Mouse (Mus musculus): ENCODE measurements around the gene Eif2s1. TPM values are rescaled to one million over a fixed set of nuclear protein-coding genes. Genes with fewer than 3 reads are reported as not detected.
A peak's percentile ranks its signal among the peaks of the same experiment; 100 is the strongest.

Eif2s1 gene
- polyA plus RNA-seq, 1 experiment from 2014 or later, result 143 TPM

GRCm38 (mm10) chr12:78908081-78908605 is 46.5 kb downstream of the Eif2s1 start:
- no peak overlapping the region for H3K4me3 ChIP-seq (ENCODE audit: low read length)
- H3K27ac ChIP-seq (ENCODE audit: low read depth, low read length), result no peak overlapping the region
- 82% methylated on average over 6 of the region's 6 CpGs for WGBS
- no peaks in the 10 kb centered on the region for H3K9me3 ChIP-seq (ENCODE audit: control insufficient read depth, low read length)
- H3K27me3 ChIP-seq (replicated peaks; ENCODE audit: control insufficient read depth, insufficient read depth, low read length), result peaks cover 22% of the 10 kb centered on the region
- H3K4me1 ChIP-seq (ENCODE audit: control insufficient read depth, insufficient read depth, low read depth, low read length), result peaks cover 9% of the 10 kb centered on the region
- H3K4me2 ChIP-seq (ENCODE audit: low read length), result no peak overlapping the region
- ATAC-seq, result no peak
- H3K36me3 ChIP-seq (ENCODE audit: control insufficient read depth, insufficient read depth, low read length), result no peaks in the 10 kb centered on the region
- H3K9ac ChIP-seq (ENCODE audit: low read depth, low read length), result no peak overlapping the region

- no peak overlapping the region for H3K27ac ChIP-seq (ENCODE audit: low read depth, low read length)
- peak overlapping the region; percentile 60 for H3K4me2 ChIP-seq (ENCODE audit: low read length)
- no peaks in the 10 kb centered on the region for H3K9me3 ChIP-seq (ENCODE audit: control insufficient read depth, low read length)
- H3K36me3 ChIP-seq (ENCODE audit: control insufficient read depth, insufficient read depth, low read length), result no peaks in the 10 kb centered on the region
- no peak overlapping the region for H3K9ac ChIP-seq (ENCODE audit: low read depth, low read length)
- no peak overlapping the region for H3K4me3 ChIP-seq (ENCODE audit: low read length)
- peaks cover 9% of the 10 kb centered on the region for H3K4me1 ChIP-seq (ENCODE audit: control insufficient read depth, insufficient read depth, low read depth, low read length)
- no peak for ATAC-seq
- H3K27me3 ChIP-seq (replicated peaks; ENCODE audit: control insufficient read depth, insufficient read depth, low read length), result peaks cover 22% of the 10 kb centered on the region
- 14% methylated on average over 16 of the region's 16 CpGs for WGBS
Measured at GRCm38 (mm10) chr12:78910684-78911461, 49.3 kb downstream of the Eif2s1 start.

GRCm38 (mm10) chr12:78911707-78912417 is 50.2 kb downstream of the Eif2s1 start:
- ATAC-seq, result 0 out of 2 replicates have a peak, but pooled peaks have one; percentile 42
- Histone ChIP-seq H3K4me3 (ENCODE audit: low read length) (peak overlapping the region; percentile 31), H3K9me3 (ENCODE audit: control insufficient read depth, low read length) (no peaks in the 10 kb centered on the region), H3K27me3 (replicated peaks; ENCODE audit: control insufficient read depth, insufficient read depth, low read length) (peaks cover 22% of the 10 kb centered on the region), H3K27ac (ENCODE audit: low read depth, low read length) (no peak overlapping the region), H3K9ac (ENCODE audit: low read depth, low read length) (no peak overlapping the region), H3K4me1 (ENCODE audit: control insufficient read depth, insufficient read depth, low read depth, low read length) (peaks cover 9% of the 10 kb centered on the region), H3K36me3 (ENCODE audit: control insufficient read depth, insufficient read depth, low read length) (no peaks in the 10 kb centered on the region), H3K4me2 (ENCODE audit: low read length) (peak overlapping the region; percentile 60)
- under 1% methylated on average over 37 of the region's 37 CpGs for WGBS

- H3K9me3 ChIP-seq (ENCODE audit: control insufficient read depth, low read length), result no peaks in the 10 kb centered on the region
- H3K9ac ChIP-seq (ENCODE audit: low read depth, low read length), result no peak overlapping the region
- no peak overlapping the region for H3K4me3 ChIP-seq (ENCODE audit: low read length)
- peaks cover 15% of the 10 kb centered on the region for H3K4me1 ChIP-seq (ENCODE audit: control insufficient read depth, insufficient read depth, low read depth, low read length)
- peaks cover 19% of the 10 kb centered on the region for H3K27me3 ChIP-seq (replicated peaks; ENCODE audit: control insufficient read depth, insufficient read depth, low read length)
- 89% methylated on average over 4 of the region's 4 CpGs for WGBS
- no peak overlapping the region for H3K27ac ChIP-seq (ENCODE audit: low read depth, low read length)
- no peak overlapping the region for H3K4me2 ChIP-seq (ENCODE audit: low read length)
- no peak for ATAC-seq
- no peaks in the 10 kb centered on the region for H3K36me3 ChIP-seq (ENCODE audit: control insufficient read depth, insufficient read depth, low read length)
Measured at GRCm38 (mm10) chr12:78914458-78914857, 52.8 kb downstream of the Eif2s1 start.

- Histone ChIP-seq H3K9me3 (ENCODE audit: control insufficient read depth, low read length) (no peaks in the 10 kb centered on the region), H3K4me2 (ENCODE audit: low read length) (no peak overlapping the region), H3K27ac (ENCODE audit: low read depth, low read length) (no peak overlapping the region), H3K27me3 (replicated peaks; ENCODE audit: control insufficient read depth, insufficient read depth, low read length) (peaks cover 11% of the 10 kb centered on the region), H3K4me1 (ENCODE audit: control insufficient read depth, insufficient read depth, low read depth, low read length) (peaks cover 15% of the 10 kb centered on the region), H3K9ac (ENCODE audit: low read depth, low read length) (no peak overlapping the region), H3K4me3 (ENCODE audit: low read length) (no peak overlapping the region), H3K36me3 (ENCODE audit: control insufficient read depth, insufficient read depth, low read length) (no peaks in the 10 kb centered on the region)
- WGBS, result 77% methylated on average over 3 of the region's 3 CpGs
- no peak for ATAC-seq
Measured at GRCm38 (mm10) chr12:78915561-78915960, 53.9 kb downstream of the Eif2s1 start.

GRCm38 (mm10) chr12:78916278-78916677 is 54.7 kb downstream of the Eif2s1 start:
- Histone ChIP-seq H3K4me2 (ENCODE audit: low read length) (no peak overlapping the region), H3K27ac (ENCODE audit: low read depth, low read length) (no peak overlapping the region), H3K9ac (ENCODE audit: low read depth, low read length) (no peak overlapping the region), H3K9me3 (ENCODE audit: control insufficient read depth, low read length) (no peaks in the 10 kb centered on the region), H3K36me3 (ENCODE audit: control insufficient read depth, insufficient read depth, low read length) (no peaks in the 10 kb centered on the region), H3K4me1 (ENCODE audit: control insufficient read depth, insufficient read depth, low read depth, low read length) (peaks cover 11% of the 10 kb centered on the region), H3K27me3 (replicated peaks; ENCODE audit: control insufficient read depth, insufficient read depth, low read length) (peaks cover 9% of the 10 kb centered on the region), H3K4me3 (ENCODE audit: low read length) (no peak overlapping the region)
- 66% methylated on average over 3 of the region's 3 CpGs for WGBS
- ATAC-seq, result no peak

GRCm38 (mm10) chr12:78918227-78919078 is 56.8 kb downstream of the Eif2s1 start:
- Histone ChIP-seq H3K36me3 (ENCODE audit: control insufficient read depth, insufficient read depth, low read length) (no peaks in the 10 kb centered on the region), H3K9me3 (ENCODE audit: control insufficient read depth, low read length) (no peaks in the 10 kb centered on the region), H3K9ac (ENCODE audit: low read depth, low read length) (no peak overlapping the region; the same call in 1 of the 2 replicates), H3K27ac (ENCODE audit: low read depth, low read length) (no peak overlapping the region), H3K4me3 (ENCODE audit: low read length) (peak overlapping the region; percentile 21; the same call in 1 of the 2 replicates), H3K4me1 (ENCODE audit: control insufficient read depth, insufficient read depth, low read depth, low read length) (peaks cover 5% of the 10 kb centered on the region), H3K27me3 (replicated peaks; ENCODE audit: control insufficient read depth, insufficient read depth, low read length) (peaks cover under 1% of the 10 kb centered on the region; the same call in 1 of the 2 replicates), H3K4me2 (ENCODE audit: low read length) (peak overlapping the region; percentile 55)
- ATAC-seq, result peak; percentile 89
- 20% methylated on average over 11 of the region's 11 CpGs for WGBS

- WGBS, result 30% methylated on average over 16 of the region's 16 CpGs
- peak; percentile 81 for ATAC-seq
- H3K27ac ChIP-seq (ENCODE audit: low read depth, low read length), result no peak overlapping the region
- H3K27me3 ChIP-seq (replicated peaks; ENCODE audit: control insufficient read depth, insufficient read depth, low read length), result no peaks in the 10 kb centered on the region
- H3K9me3 ChIP-seq (ENCODE audit: control insufficient read depth, low read length), result no peaks in the 10 kb centered on the region
- no peak overlapping the region for H3K4me3 ChIP-seq (ENCODE audit: low read length)
- no peak overlapping the region for H3K9ac ChIP-seq (ENCODE audit: low read depth, low read length)
- H3K4me2 ChIP-seq (ENCODE audit: low read length), result peak overlapping the region; percentile 24
- no peaks in the 10 kb centered on the region for H3K36me3 ChIP-seq (ENCODE audit: control insufficient read depth, insufficient read depth, low read length)
- peaks cover 5% of the 10 kb centered on the region for H3K4me1 ChIP-seq (ENCODE audit: control insufficient read depth, insufficient read depth, low read depth, low read length)
Measured at GRCm38 (mm10) chr12:78919079-78919712, 57.6 kb downstream of the Eif2s1 start.

Data from hindbrain, embryonic 16.5 days (tissue).